Mouse (Mus musculus) heart, embryonic 16.5 days (tissue): ENCODE results near the gene Ripor3. TPM values are rescaled to one million over a fixed set of nuclear protein-coding genes. Genes with fewer than 3 reads are reported as not detected.
A peak's percentile ranks its signal among the peaks of the same experiment; 100 is the strongest.

Source experiments
- ATAC-seq: fragments of 200-750 bp; cut with Nextera tagmentation; replicated peaks from 2 replicates; pipeline ENCODE4 v1.8.0; 2017; ENCODE audit warnings: moderate number of reproducible peaks; ENCODE audit not compliant: insufficient read depth, low FRiP score; ENCODE audit errors: extremely low read depth
- H3K27ac ChIP-seq: fragments of 300-500 bp; sonication (generic); 2 replicates; pipeline ENCODE4 v1.5.1; 2014; ENCODE audit warnings: mild to moderate bottlenecking, low read length, control low read depth, moderate library complexity
- H3K27me3 ChIP-seq: fragments of 300-500 bp; sonication (generic); 2 replicates; pipeline ENCODE4 v1.6.1; 2014; ENCODE audit warnings: low read length, mixed read lengths; ENCODE audit not compliant: control insufficient read depth, insufficient read depth
- H3K36me3 ChIP-seq: fragments of 300-500 bp; sonication (generic); 2 replicates; pipeline ENCODE4 v1.6.1; 2014; ENCODE audit not compliant: control insufficient read depth, insufficient read depth
- H3K4me1 ChIP-seq: fragments of 300-500 bp; sonication (generic); 2 replicates; pipeline ENCODE4 v1.6.1; 2014; ENCODE audit warnings: low read length, mixed read lengths; ENCODE audit not compliant: control insufficient read depth, insufficient read depth
- H3K4me2 ChIP-seq: fragments of 300-500 bp; sonication (generic); 2 replicates; pipeline ENCODE4 v1.6.1; 2014; ENCODE audit warnings: low read depth, mild to moderate bottlenecking, control low read depth, low read length
- H3K4me3 ChIP-seq: fragments of 300-500 bp; sonication (generic); 2 replicates; pipeline ENCODE4 v1.5.1; 2014; ENCODE audit warnings: mild to moderate bottlenecking, control low read depth, low read length
- H3K9ac ChIP-seq: fragments of 300-500 bp; sonication (generic); 2 replicates; pipeline ENCODE4 v1.6.1; 2014; ENCODE audit warnings: low read length, control low read depth
- H3K9me3 ChIP-seq: fragments of 300-500 bp; sonication (generic); replicated peaks from 2 replicates; pipeline ENCODE4 v1.6.1; 2016; ENCODE audit warnings: low read length; ENCODE audit not compliant: control insufficient read depth
- WGBS: fragments of 180-500 bp; shearing (Covaris S2); extraction: QIAGEN DNeasy Blood & Tissue Kit; methylation state at CpG from one replicate; pipeline ENCODE4 v1.1.7; 2014; 5-methylcytosine and 5-hydroxymethylcytosine counted together
- polyA plus RNA-seq: library from polyadenylated mRNA; unstranded; fragments of >200 nt; fragmentation: Nextera tagmentation; extraction: Ambion mirVana; gene quantifications from 2 replicates; pipeline ENCODE4 v1.2.1, GENCODE M21; 2015

The Ripor3 gene
- polyA plus RNA-seq, 1 experiment from 2014 or later = 0.84 TPM

DNA sequence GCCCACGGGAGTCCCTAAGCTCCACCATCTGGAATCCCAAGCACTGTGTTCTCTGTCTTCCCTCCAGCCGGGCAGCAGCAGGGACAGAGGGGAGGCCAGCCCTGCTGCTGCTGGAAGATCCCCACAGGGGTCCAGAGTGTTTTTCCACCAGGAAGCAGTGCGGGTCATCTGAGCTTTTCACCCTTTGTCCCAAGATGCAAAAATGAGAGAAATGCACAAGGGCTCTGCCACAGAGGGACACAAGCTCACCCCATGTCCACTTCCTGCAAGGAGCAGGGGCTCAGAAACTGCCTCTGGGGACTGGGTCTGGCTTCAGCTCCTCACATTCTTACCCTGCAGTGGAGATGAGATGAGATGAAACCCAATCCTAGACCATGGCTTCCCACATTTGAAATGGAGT, 30.3 kb upstream of the Ripor3 start:
- H3K9ac ChIP-seq = no peak overlapping the region
- 69% methylated on average over 3 of the region's 3 CpGs for WGBS
- H3K27ac ChIP-seq = no peak overlapping the region

DNA sequence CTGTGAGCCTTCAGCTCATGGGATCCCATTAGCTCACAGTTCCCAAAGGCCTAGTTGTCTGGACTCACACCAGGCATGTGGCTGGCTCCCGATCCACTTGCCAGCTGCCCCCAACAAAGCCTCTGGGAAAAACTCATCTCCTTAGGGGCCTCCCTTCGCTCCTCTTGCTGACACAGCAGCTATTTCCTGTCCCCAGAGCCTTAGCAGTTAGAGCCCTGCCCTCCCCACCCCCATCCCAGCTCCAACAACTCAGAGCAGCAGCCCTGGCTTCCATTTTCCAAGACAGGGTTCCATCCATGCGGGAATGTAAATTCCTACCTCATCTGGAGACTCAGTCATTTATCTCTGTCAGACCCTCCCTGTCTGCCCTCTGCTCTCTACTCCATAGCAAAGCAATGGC, 26.6 kb upstream of the Ripor3 start:
- H3K9ac ChIP-seq = no peak overlapping the region
- H3K4me1 ChIP-seq = no peaks in the 10 kb centered on the region; the same call in 1 of the 2 replicates
- no peak overlapping the region for H3K27ac ChIP-seq
- H3K9me3 ChIP-seq = no peaks in the 10 kb centered on the region
- no peaks in the 10 kb centered on the region for H3K36me3 ChIP-seq
- H3K4me2 ChIP-seq = no peak overlapping the region
- ATAC-seq = no peak
- H3K27me3 ChIP-seq = no peaks in the 10 kb centered on the region
- no peak overlapping the region for H3K4me3 ChIP-seq
- 47% methylated on average over 3 of the region's 3 CpGs for WGBS

More for the DNA sequence above, 30.3 kb upstream of the Ripor3 start:
- Histone ChIP-seq H3K4me1 (peaks cover 4% of the 10 kb centered on the region), H3K4me3 (no peak overlapping the region), H3K36me3 (no peaks in the 10 kb centered on the region), H3K4me2 (no peak overlapping the region), H3K27me3 (no peaks in the 10 kb centered on the region), H3K9me3 (no peaks in the 10 kb centered on the region)
- ATAC-seq = no peak

DNA sequence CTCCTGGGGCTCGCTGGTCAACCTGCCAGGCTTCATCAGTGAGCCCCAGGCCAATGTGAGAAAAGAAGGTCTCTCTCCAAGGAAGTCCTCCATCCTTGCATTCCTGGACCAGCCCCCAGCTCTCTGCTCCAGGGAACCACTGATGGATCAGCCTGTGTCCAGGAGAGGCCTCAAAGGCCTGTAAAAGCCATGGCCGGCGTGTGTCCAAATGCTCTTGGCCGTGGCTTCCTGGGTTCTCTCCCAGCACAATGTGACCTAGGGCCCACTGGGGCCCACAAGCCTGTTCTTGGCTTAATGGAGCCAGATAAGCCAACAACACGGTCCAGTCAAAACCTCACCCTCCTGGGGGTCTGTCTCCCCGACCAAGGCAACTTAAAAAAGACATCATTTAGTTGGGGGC, 25.5 kb upstream of the Ripor3 start:
- WGBS = 82% methylated on average over 6 of the region's 6 CpGs
- Histone ChIP-seq H3K9me3 (no peaks in the 10 kb centered on the region), H3K27ac (no peak overlapping the region), H3K4me2 (no peak overlapping the region), H3K4me1 (no peaks in the 10 kb centered on the region; the same call in 1 of the 2 replicates), H3K9ac (no peak overlapping the region), H3K4me3 (no peak overlapping the region), H3K36me3 (no peaks in the 10 kb centered on the region), H3K27me3 (no peaks in the 10 kb centered on the region)
- ATAC-seq = no peak

DNA sequence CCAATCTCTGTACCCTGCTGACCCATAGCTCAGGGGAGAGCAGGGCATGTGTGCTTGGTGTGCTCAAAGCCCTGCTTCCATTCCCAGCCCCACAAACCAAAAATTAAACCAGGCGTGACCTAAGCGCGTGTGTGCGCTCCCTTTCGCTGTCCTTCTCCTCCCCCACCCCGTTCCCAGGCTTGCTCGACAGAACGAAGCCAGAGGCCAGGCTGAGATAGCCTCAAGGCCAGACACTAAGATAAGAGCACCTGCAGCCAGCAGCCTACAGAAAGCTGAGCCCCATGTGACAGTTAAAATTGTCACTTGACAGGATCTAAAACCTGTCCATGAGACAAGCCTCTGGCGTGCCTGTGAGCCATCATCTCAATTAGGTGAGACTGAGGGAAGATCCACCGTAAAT, 23.5 kb upstream of the Ripor3 start:
- H3K27ac ChIP-seq = no peak overlapping the region
- no peaks in the 10 kb centered on the region for H3K36me3 ChIP-seq
- H3K4me3 ChIP-seq = no peak overlapping the region
- 40% methylated on average over 10 of the region's 10 CpGs for WGBS
- no peaks in the 10 kb centered on the region for H3K27me3 ChIP-seq
- ATAC-seq = 0 out of 2 replicates have a peak, but pooled peaks have one; percentile 37
- no peaks in the 10 kb centered on the region; the same call in 1 of the 2 replicates for H3K4me1 ChIP-seq
- H3K9ac ChIP-seq = no peak overlapping the region
- H3K4me2 ChIP-seq = no peak overlapping the region
- H3K9me3 ChIP-seq = peaks cover under 1% of the 10 kb centered on the region; the same call in 1 of the 2 replicates

DNA sequence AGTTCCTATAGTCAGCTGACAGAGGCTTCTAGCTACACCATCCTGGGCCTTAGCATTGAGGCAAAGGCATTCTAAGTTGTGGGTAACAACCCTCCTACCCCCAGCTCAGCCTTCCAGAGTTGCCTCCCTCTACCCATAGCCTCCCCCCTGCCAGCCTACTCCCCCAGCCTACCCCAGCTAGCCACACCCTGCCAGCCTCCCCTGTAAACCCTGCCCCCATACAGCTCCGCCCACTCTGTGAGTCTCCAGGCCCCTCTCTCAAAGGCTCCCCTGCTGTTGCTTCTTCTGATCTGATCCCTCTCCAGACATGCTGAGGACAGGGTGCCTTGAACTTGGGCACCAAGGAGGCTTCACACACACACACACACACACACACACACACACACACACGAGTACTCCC, 21.4 kb upstream of the Ripor3 start:
- Histone ChIP-seq H3K9me3 (peaks cover 7% of the 10 kb centered on the region), H3K4me2 (no peak overlapping the region), H3K27ac (no peak overlapping the region), H3K36me3 (no peaks in the 10 kb centered on the region), H3K27me3 (no peaks in the 10 kb centered on the region), H3K4me3 (no peak overlapping the region), H3K4me1 (no peaks in the 10 kb centered on the region; the same call in 1 of the 2 replicates), H3K9ac (no peak overlapping the region)
- 82% methylated on average over 2 of the region's 2 CpGs for WGBS
- ATAC-seq = no peak

DNA sequence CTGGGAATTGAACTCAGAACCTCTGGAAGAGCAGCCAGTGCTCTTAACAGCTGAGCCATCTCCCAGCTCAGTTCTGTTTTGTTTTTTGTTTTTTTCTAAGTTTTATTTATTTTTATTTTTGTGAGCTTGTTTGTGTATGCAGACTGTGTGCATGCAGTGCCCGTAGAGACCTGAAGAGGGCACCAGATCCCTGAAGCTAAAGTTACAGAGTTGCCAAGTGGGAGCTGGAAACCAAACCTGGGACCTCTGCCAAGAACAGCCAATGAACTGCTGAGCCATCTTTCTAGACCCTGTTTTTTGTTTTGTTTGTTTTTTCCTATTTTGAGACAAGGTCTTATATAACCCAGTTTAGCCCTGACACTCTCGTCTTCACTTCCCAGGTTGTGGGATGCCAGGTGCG, 18.0 kb upstream of the Ripor3 start:
- H3K4me1 ChIP-seq = peaks cover 4% of the 10 kb centered on the region; the same call in 1 of the 2 replicates
- H3K4me2 ChIP-seq = no peak overlapping the region
- H3K27me3 ChIP-seq = no peaks in the 10 kb centered on the region
- WGBS = 96% methylated on average over 3 of the region's 3 CpGs
- no peak overlapping the region for H3K9ac ChIP-seq
- H3K27ac ChIP-seq = no peak overlapping the region
- H3K9me3 ChIP-seq = peaks cover 7% of the 10 kb centered on the region
- no peaks in the 10 kb centered on the region for H3K36me3 ChIP-seq
- H3K4me3 ChIP-seq = no peak overlapping the region
- ATAC-seq = no peak

DNA sequence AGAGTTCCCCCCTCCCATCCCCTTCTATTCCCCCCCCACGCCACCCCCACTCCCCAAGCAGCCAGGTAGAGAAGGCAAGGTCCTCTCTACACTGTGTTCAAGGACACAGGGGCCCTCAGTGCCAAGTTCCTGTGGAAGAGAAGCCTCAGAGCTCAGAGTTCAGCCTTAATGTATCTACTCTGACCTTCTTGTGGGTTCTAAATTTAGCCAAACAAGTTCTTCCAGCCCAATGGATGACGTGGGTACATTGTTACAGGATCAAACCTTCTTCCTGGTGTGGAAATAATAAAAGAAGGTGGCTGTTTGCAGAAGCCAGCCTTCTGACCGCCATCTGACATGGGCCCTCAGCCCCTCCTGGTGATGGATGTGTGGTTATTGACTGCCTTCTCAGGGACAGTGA, 16.0 kb upstream of the Ripor3 start:
- WGBS = 42% methylated on average over 3 of the region's 3 CpGs
- no peak for ATAC-seq

DNA sequence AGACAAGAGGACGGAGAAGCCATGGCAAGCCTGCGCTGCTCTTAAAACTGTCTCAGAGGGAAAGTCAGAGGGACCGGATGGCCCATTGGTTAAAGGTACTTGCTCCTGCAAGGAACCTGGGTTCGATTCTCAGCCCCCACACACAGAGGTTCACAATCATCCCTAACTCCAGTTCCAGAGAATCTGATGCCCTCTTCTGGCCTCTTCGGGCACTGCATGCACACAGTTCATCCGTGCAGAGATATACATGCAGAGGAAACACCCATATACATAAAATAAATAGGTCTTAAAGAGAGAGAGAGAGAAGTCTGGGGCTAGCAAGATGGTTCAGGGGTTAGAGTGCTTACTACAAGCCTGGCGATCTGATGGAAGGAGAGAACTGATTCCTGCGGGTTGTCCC, 15.5 kb upstream of the Ripor3 start:
- no peak overlapping the region for H3K4me2 ChIP-seq
- peak overlapping the region; percentile 48 for H3K27ac ChIP-seq
- no peaks in the 10 kb centered on the region for H3K36me3 ChIP-seq
- no peak overlapping the region for H3K4me3 ChIP-seq
- no peak for ATAC-seq
- peaks cover 4% of the 10 kb centered on the region; the same call in 1 of the 2 replicates for H3K4me1 ChIP-seq
- H3K9me3 ChIP-seq = peaks cover 7% of the 10 kb centered on the region
- H3K9ac ChIP-seq = no peak overlapping the region
- no peaks in the 10 kb centered on the region for H3K27me3 ChIP-seq
- 90% methylated on average over 8 of the region's 8 CpGs for WGBS

More for the DNA sequence above, 16.0 kb upstream of the Ripor3 start:
- H3K9me3 ChIP-seq = peaks cover 7% of the 10 kb centered on the region
- no peak overlapping the region for H3K27ac ChIP-seq
- no peak overlapping the region for H3K4me3 ChIP-seq
- no peaks in the 10 kb centered on the region for H3K27me3 ChIP-seq
- no peak overlapping the region for H3K9ac ChIP-seq
- no peak overlapping the region for H3K4me2 ChIP-seq
- H3K36me3 ChIP-seq = no peaks in the 10 kb centered on the region
- peaks cover 4% of the 10 kb centered on the region; the same call in 1 of the 2 replicates for H3K4me1 ChIP-seq

DNA sequence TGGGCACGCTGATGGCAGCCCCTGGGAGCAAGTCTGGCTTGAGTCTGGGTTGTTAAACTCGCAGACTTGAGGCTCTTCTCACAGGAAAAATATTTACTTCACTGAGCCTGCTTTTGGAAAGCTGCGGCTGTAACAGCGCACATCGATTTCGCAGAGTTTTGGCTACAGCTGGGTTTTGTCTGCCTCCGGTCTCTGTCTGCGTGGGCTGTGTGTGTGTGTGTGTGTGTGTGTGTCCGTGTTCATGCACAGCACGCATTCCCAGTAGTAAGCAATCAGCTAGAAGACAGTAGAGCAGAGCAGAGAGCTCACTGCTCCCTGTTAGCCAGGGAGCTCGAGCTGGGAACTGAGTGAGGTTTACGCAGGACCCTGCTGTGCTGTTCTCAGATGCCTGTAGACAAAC, 14.8 kb upstream of the Ripor3 start:
- Histone ChIP-seq H3K9ac (no peak overlapping the region), H3K4me2 (no peak overlapping the region), H3K4me3 (no peak overlapping the region), H3K27me3 (no peaks in the 10 kb centered on the region), H3K27ac (peak overlapping the region; percentile 71), H3K9me3 (peaks cover 7% of the 10 kb centered on the region), H3K4me1 (peaks cover 4% of the 10 kb centered on the region; the same call in 1 of the 2 replicates), H3K36me3 (no peaks in the 10 kb centered on the region)
- ATAC-seq = peak; percentile 49; the same call in 1 of the 2 replicates
- 56% methylated on average over 12 of the region's 12 CpGs for WGBS
